Mouse (Mus musculus): Measurements from ENCODE around the gene Kirrel3.

Gene Kirrel3

DNA sequence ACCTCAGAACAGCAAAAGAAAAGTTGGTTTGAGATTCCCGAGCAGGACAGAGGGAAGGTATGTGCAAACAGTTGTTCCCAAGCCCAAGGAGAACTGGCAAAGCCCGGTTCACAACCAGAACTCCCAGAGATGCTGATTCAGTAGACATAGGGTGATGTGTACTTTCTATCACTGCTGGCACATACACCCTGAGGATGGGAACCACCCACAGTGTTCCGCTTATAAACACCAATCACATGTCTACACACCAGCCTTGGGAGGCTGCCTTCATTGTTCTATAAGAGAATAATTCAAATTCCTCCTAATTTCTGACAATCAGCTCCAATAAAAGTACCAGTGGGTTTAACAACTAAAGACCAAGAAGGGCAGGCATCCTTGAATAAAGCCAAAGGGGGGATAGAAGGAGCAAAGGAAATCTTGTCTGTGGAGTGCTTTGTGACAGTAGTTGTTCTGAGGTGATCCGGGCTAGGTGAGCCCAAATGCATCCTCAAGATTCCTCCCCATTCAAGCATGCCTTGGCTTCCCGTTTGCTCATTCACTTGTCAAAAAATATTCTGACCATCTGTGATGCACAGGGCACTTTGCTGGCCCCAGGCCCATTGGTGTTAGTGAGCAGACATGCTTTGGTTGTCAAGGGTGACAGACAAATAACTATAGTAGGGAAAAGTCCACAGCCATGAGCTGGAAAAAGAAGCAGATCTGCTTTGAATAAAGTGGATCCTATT lies 266.5 kb downstream of the Kirrel3 start:
- no peak for DNase-seq (ENCODE audit: low spot score)

DNA sequence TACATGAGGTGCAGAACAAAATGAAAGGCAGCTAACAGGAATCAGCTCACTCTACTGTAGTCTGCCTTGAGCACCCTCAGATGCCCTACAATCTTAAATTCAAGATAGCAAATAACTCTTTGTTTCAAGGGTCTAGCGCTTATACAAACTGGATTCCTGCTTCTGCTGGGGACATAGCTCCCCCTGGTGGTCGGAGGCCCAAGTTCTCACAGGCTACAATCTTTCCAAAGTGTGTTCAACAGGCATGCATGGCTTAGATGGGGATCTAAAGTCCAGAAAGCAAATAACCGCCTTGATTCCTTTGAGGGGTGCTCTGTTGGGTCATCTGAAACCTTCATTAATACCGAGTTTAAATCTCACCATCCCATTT lies 267.1 kb downstream of the Kirrel3 start:
- peak; percentile 15 for DNase-seq (ENCODE audit: low spot score)

DNA sequence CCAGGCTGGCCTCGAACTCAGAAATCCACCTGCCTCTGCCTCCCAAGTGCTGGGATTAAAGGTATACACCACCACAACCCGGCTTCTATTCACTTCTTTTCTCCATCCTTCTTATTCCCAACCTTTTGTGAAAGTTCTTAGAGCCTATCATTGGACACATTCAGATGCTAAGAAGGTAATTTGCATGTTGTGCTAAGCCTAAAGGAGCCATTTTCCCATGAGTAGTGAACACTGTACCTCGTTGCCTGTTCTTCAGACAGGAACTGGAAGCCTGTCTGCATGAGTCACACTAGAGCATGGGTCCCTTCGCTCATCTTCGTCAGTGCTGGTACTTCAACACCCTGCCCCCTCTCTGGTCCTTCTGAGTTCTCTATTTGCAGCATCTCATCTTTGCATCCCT lies 268.2 kb downstream of the Kirrel3 start:
- no peak for DNase-seq (ENCODE audit: low spot score)

DNA sequence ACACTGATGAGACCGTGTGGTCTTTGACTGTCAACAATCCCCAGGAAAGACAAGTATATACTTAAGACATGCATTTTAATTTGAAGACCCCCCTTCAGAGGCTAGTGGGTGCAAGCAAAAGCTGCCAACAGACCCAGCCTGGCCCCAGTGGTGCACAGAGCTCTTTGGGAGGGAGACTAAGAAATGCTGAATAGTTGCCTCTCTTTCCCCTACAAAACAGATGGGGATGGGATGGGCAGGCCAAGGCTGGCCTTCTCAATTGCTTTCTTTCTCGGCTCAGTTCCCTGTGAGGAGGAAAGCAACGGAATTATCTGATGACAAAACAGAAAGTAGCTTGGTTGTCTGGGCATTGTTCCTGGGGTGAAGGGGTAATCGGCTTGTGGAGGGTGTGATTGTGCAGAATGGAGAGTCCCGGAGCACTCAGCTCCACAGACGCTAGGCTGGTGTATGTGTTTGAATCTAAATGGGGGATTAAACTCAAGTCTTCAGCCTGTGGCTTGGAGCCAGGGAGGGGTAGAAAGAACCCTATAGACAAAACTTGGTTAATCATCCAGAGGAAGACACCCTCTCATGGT lies 268.9 kb downstream of the Kirrel3 start:
- DNase-seq (ENCODE audit: low spot score) = no peak

DNA sequence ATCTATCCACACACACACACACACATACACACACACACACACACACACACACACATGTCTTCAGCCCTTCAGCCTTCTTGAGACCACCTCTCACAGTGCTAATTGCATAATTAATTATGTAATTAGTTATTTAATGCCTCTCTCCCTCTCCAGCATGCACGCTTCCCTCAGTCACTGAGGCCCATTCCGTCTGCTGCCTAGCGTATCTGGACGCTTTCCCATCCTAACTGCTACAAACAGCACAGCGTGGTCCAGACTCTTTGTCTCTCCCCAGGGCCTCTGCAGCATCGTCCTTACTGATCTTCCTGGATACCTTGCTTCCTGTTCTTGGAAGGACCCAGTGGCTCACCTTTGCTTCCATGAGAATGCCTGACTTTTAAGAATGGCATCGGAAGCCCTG lies 270.4 kb downstream of the Kirrel3 start:
- no peak for DNase-seq (ENCODE audit: low spot score)

DNA sequence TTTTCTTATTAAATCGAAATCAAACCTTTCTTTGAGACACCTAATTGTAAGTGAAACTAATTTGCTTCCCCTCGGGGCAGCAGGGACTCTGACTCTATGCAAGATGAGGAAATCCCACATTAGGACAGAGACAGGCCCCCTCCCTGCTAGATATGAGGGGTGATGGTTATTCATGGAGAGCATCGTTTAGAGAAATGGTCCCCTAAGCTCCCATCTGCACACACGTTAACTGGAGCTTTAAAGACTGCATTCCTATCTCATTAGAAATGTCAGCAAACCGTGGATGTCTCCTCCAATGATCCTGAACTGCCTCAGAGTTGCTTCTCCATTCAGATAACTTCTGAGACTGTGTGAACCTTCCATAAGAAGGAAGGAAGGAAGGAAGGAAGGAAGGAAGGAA lies 273.2 kb downstream of the Kirrel3 start:
- DNase-seq (ENCODE audit: low spot score) = no peak

DNA sequence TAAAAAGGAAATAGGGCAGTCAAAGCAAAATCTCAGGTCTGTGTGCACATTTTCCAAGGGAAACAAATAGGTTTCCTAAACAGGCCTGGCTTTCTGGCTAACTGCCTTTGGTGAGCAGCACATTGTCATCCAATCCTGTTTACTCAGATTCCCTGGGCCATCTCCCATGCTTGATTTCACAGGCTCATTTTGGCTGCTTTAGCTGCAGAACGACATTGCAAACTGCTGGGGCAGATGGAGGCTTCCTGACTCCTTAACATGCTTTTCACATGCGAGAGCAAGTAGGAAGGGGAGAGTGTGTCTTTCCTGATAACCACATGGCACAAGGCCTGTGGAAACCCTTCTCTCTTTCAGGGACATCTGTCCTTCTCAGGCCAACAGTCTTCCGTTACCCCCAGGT lies 274.8 kb downstream of the Kirrel3 start:
- no peak for DNase-seq (ENCODE audit: low spot score)

DNA sequence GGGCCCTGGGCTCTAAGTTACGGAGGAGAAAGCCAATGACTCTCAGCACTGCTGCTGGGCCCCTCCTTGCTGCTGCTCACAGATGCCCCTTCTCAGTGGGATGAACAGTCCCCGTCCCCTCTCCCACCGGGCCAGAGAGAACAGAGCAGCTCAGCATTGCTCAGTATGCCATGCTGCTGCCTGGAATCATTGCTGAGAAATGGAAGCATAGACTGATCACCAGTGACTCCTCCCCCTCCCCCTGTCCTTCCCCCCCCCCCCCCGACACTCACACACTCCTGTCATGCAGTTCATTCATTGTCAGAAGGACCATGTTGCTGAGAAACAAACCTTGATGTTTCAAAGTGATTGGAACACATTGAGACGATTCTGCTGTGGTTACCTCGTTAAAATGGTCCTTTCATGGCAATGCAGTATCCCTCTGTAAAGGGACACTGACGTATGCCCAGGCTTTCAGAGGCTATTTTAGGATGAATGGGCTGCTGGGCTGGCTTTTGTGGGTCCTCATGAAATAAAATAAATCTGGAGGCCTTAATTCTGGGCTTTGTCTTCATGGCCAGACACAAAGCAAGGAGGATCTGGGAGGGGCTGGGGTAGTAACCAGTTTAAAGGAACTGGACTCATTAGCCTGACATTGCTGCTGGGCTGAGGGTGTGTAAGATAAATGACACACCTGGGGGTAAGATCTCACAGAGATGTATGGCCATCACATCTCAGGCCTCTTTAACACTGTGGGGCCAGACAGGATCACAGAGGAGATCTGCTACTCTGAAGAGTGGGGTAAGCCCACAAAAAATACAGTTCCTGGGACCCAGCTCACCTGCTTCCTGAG lies 281.3 kb downstream of the Kirrel3 start:
- DNase-seq (ENCODE audit: low spot score) = no peak

DNA sequence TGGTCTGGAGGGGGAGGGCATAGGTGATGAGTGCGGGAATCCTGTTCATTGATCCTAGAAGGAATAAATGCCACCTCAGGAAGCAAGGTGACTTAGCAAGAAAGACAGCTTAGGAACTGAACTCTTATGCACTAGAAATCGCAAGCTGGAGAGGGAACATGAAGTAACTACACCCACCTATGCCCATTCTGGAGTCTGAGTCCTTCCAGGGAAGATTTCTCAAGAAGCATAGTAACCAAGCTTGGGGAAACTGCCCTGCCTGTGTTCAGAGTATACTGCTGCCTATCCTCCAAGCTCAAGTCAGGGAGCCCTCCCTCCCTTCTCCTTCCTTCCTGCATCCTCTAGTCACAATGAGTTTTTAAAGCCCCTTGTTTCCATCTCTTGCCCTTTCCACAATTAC lies 283.3 kb downstream of the Kirrel3 start:
- DNase-seq (ENCODE audit: low spot score) = no peak

DNA sequence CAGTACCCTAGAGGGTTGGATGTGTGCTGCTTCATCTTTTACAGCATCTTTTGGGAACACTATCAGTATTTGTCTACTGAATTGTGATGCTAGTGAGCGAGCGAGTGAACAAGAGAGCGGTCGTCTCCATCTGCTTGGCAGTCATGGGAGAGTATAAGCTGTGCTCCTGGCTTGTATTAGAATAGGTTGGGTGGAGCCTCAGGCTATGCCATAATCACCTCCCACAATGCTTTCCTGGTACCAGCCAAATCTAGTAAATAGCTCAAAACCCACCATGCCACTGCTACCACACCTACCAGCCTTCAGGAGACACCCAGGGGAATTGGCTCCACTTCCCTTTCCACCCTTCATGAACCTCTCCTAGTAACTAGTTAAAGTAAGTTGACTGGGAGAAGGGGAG lies 285.3 kb downstream of the Kirrel3 start:
- no peak for DNase-seq (ENCODE audit: low spot score)

DNA sequence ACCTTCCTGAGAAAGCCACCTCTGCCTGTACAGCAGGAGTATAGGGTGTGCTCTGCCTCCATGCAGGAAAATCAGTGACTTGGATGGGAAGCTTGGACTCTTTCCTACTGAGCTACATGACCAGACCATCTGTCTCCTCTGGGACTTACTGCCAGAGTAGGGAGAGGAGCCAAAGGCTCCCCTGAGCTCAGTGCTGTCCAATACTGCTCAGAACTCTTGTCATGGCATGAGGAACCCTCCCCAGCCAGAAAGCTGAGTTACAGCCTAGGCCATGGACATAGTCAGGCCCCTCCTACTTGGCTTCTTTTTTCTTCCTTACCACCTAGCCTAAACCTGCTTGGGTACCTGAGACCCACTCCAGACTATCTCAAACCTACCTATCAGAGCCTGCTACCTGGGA lies 285.7 kb downstream of the Kirrel3 start:
- DNase-seq (ENCODE audit: low spot score) = no peak

DNA sequence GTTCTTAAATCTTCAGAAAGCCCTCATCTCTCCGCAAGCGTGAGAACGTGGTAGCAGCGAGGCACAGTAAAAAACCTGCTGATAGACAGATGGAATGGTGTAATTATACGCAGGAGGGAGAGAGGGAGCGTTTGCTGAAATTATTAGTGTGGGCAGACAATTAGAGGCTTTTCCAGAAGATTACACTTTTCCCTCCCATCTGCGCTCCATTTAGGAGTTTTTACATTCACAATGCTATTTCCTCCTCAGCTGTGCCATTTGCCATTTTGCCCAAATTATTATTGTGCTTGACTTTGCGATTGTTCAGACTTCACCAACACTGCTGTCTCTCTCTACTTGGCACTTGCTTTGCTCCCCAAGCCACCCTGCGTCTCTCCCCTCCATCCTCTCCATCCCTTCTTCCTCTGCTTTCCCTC lies 286.3 kb downstream of the Kirrel3 start:
- DNase-seq (ENCODE audit: low spot score) = no peak

DNA sequence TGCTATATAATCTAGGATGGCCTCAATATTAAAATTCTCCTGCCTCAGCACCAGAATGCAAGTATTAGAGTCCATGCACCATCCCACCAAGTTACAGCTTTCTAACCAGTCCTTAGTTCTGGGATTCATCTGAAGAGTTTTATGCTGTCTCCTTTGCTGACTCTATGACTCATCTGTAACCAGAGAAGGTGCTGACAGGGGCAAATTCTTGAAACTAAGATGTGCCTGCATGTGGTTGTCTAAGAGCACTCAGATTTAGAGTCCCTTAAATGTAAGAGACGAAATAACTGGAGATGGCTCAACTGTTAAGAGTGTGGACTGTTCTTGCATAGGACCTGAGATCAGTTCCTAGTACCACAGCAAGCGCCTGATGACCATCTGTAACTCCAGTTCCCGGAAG lies 295.7 kb downstream of the Kirrel3 start:
- no peak for DNase-seq (ENCODE audit: low spot score)

DNA sequence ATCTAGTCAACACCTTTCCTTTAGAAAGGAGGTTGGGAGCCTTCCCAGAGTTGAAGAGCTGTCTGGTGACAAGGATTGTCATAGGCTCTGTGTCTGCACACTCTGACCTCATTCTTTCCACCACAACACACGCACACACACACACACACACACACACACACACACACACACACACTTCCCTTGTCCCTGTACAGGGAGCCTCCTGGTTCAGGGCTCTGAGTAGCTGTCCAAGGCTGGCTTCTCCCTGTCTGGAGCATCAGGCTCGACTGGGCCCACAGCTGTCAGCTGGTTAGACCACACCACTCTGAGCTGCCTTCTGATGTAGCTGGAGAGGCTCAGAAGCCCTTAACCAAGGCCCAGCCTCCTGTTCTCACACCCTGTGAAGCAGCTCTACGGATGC lies 302.2 kb downstream of the Kirrel3 start:
- no peak for DNase-seq (ENCODE audit: low spot score)

DNA sequence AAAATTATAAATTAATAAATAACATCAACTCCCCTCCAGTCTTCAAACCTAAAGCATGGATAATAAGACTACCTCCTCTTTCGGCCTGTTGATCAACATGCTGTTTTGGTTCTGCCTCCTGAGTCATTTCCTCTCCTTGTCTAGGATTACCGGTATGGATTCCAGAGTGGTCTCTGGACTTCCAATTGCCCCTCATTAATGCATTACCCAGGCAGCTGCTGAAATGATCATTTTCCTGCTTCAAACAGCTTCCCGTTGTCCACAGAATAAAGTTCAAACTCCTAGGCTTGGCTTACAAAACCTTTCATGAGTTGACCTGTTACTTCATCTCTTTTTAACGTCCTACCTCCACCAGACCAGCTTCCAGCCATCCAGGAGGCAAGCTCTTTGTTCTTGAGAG lies 309.5 kb downstream of the Kirrel3 start:
- no peak for DNase-seq (ENCODE audit: low spot score)

DNA sequence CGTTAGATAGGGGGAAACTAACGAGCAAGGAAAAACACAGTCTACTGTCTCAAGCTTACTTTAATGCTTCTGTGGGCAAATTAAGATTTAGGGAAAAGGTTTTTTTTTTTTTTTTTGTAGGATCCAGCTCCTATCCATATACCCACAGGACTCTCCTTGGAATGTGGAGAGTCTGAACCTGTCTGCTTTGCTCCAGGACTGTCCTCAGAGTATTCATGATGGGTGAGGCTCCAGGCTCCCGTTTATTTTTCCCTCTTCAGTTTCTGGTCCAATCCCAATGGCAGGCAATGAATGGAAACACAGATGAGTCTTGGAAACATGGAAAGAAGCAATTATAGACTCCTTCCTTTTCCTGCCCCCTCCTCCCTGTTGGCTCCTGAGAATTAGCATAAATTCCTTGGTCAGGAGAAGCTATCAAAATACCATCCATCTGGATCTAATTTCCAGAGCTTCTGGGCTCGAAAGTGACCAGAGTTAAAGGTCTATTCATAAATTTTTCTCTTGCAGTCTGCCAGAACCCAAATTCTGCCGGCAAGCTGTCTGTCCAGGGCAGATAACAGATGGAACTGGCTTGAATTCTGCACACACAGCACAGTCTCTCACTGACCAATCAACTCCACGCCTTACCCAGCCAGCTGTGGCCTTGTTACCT lies 312.1 kb downstream of the Kirrel3 start:
- peak; percentile 6 for DNase-seq (ENCODE audit: low spot score)

DNA sequence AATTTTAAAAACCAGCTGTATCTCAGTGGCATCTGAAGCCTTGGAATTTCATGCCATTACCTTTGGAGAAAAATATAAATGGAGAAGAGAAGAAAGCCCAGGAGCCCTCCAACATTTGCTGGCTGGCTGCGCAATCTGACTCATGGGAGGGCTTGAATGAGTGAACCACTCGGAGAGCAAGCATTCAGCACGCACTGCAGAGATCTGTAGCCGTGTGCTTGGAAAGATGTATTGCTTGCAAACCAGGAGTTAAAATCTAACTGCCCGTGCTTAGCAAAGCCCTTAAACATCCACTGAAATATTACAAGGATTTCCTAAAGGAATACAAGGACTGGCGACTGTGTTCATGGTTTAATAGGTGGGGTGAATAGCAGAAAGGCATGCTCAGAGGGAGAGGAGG lies 316.0 kb downstream of the Kirrel3 start:
- DNase-seq (ENCODE audit: low spot score) = no peak

DNA sequence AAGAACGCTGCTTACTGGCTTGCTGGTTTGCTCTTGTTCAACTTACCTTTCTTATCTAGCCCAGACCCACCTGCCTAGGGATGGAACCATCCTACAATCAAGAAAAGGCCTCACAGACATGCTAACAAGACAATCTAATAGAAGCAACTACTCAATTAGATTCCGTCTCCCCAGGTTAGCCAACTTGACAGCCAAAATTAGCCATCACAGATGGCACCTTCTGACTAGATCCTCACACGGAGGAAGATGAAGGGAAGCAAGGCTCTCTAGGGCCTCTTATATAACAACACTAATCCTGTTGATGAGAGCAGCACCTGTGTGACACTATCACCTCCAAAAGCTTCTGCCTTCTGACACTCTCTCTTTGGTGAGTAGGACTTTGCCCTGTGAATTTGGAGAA lies 321.2 kb downstream of the Kirrel3 start:
- no peak for DNase-seq (ENCODE audit: low spot score)

DNA sequence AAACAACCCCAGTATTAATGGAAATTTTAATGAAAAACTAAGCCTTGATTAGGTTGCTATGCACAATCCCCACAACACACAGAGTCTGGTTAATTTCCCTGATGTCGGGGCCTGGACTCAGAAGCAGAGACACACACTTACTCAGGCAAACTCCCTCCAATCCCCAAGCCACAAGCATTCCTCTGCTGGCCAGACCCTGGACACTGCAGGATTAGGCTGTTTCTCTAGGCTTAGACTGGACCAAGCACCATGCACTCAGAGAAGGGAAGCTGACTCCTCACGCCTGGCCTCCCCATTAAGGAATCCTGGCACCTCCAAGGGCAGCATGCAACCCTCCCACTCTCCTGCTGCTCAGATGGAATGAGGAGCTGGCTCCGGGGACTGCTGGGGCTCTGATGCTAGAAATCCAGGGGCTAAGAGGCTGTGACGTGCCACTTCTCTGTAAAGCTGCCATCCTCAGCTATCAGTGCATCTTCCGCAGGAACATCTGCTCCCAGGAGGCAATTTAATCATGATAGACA lies 324.4 kb downstream of the Kirrel3 start:
- DNase-seq (ENCODE audit: low spot score) = no peak

DNA sequence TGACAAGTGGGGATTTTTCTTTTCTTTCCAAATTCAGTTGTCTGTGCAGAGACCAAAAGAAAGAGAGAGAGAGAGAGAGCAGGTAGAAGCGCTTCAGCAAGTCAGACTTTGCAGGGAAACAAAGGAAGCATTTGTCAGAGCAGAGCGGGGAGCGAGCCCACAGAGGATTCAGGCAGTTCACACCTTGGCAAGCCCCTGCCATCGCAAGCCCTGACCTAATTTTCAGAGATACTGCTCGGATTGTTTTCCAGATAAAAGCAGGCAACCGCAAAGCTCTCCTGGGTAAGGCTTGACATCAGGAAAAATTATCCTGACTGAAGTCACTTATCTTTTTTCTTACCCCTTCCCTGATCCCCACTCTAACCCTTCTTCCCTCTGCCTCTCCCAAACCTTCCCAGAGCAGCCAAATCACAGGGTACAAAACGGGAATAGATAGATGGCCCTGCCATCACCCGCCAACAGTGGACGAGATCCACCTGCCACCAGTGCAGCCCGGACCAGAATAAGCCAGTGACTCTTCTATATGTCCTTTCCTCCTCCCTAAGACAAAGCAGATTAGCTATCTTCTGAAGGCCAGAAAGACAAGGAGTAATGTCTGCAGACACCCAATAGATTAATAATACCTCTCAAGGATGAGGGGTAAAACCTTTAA lies 332.8 kb downstream of the Kirrel3 start:
- DNase-seq (ENCODE audit: low spot score) = no peak

DNA sequence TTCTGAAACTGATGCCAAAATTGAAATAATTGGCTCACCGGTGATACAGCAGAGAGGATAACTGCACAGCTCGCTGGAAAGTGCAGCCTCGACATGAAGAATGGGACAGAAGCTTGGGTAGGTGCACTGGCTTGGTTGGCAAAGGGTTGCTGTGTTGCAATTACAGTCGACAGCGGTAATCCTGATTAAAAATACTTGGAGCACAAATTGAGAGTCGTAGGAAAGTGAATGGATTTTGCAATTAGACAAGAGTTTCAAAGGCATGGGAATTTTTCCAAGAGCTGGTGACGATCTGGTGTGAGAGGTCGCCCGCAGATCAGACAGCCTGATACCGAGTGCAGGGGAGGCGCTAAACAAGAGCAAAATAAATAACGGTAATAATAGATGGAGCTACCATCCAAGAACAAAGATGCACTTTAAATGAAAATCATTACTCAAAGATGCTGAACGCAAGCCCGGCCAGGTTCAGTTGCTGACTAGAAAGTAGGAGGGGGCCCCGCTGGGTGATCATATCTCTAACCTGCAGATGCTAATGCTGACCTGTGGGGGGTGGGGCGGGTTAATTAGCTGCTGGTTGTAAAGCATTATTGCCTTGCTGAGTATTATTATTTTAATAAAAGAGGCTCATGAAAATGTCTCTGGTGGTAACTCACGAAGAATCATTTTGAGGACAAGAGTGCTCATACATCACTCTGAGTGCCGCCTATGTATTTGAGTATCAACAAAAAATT lies 338.8 kb downstream of the Kirrel3 start:
- DNase-seq (ENCODE audit: low spot score) = no peak

DNA sequence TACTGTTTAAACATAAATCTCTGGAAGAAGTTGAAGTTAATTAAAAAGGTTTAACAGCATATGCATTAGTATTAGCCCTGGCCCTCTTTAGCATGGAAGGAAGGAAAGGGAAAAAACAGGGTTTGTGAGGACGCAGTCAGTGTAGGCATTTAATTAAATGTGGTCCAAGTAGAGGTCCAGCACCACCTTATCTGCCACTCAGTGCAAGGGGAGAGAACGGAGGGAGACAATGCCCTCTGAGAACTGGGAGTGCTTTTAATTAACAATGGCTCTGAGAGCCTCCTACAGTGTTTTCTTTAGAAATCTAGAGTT lies 339.4 kb downstream of the Kirrel3 start:
- no peak for DNase-seq (ENCODE audit: low spot score)
